Mouse (Mus musculus): Measurements from ENCODE around the gene St6galnac5.

GRCm38 (mm10) chr3:152837938-152838337, 144.1 kb downstream of the St6galnac5 start:
- TF ChIP-seq POLR2A (IDR thresholded peaks at IDR 0.05; ENCODE audit: extremely low read depth, insufficient read depth, low read length) (no peak), CTCF (IDR thresholded peaks at IDR 0.05; ENCODE audit: low read depth, low read length) (no peak)

Data from liver, adult 2 months (tissue).